Mouse (Mus musculus) CH12F3 (cell line): ENCODE results near the gene Zdhhc1.

ENCODE experiments used
- in situ Hi-C: fragments of 300-500 bp; cut with MboI; formaldehyde crosslinking; loops from 2 replicates; pipeline ENCODE4 v1.14.3; 2020; ENCODE audit warnings: low sequenced_read_pairs

Gene Zdhhc1

DNA sequence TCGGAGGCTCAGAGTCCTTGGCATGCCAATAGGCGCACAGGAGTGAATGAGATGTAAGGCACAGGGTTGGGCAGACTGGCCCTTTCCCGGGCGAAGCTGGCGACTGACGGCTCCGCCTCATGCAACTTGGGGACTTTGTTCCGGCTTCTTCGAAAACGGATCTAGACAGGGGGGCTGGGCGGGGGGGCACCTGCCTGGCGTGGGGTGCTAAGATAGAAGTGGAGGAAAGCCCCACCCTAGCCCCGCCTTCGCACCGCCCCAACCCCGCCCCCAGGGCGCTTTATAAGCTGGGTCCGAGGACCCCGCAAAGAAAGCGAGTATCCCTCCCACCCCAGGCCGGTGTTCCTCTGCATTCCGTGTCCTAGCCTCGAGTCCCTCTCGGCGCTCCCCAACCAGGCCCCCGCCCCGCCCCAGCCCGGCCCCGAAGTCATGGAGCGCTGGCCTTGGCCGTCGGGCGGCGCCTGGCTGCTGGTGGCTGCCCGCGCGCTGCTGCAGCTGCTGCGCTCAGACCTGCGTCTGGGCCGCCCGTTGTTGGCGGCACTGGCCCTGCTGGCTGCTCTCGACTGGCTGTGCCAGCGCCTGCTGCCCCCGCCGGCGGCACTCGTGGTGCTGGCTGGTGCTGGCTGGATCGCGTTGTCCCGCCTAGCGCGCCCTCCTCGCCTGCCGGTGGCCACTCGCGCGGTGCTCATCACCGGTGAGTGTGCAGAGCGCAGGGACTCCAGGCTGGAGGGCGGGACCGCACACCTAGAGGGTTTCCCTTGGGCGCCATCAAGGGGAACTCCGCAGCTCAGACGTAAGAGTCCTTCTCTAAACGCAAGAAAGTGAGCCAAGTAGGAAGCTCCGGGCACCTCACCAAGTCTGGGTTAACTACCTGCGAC, 22.0 kb upstream of the Zdhhc1 start, which contains the start of gene Hsd11b2:
Hsd11b2 (plus strand) TSS at position 320 of the 878 bp plus-strand sequence.
- in situ Hi-C loops, result no loop called here

- in situ Hi-C loops, result no loop called here
Measured at GRCm38 (mm10) chr8:105517346-105517745, 20.6 kb upstream of the Zdhhc1 start.

- in situ Hi-C loops, result no loop called here
Measured at GRCm38 (mm10) chr8:105516018-105516645, 19.4 kb upstream of the Zdhhc1 start.

- in situ Hi-C loops, result no loop called here
Measured at GRCm38 (mm10) chr8:105514656-105515055, 18.0 kb upstream of the Zdhhc1 start.

DNA sequence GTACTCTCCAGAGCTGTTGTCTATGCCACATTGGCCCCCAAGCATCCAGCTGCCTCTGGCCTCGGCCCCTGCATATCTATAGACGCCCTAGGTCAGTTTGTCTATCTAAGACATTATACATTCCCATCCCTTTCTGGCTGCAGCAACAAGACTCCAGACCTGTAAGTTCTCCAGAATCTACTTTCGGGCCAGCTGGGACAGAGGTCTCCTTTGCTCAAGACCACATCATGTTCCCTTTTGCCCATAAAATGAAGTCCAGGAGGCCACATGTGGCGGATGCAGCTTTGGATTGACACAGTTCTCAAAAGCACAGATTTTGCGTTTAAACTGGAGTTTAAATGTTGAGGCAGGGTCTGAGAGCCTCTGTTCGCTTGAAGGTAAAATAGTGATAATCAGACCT, 17.5 kb upstream of the Zdhhc1 start:
- in situ Hi-C loops, result no loop called here

DNA sequence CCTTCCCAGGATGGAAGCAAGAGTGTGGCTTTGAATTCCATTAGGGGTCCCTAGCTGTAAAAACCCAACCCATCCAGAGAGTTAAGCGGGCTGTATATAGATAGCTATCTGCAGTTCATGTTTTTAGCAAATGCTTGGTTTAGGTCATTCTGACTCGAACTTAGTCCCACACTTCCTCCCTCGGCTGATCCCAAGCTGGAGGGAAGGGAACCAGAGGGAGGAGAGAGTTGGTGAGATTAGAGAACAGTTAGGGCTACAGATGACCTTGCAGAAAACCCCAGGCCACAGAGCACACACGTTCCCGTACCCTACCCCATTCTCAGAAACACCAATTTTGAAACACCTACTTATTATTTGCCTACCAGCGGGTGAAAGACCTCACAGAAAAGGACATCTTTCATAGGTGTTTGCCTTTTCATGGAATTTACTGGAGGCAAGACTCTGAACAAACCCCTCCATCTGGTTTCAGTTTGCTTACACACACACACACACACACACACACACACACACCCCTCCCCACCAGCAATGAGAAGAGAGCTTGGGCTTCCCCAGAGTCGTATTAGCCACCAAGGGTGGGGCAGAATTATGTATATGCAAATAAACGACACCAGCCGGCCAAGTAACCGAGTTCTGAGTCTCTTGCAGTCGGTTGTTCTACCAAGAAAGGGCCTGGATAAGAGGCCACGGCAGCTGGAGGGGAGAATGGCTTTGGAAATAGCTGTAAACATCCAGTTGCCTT, 13.5 kb upstream of the Zdhhc1 start:
- in situ Hi-C loops, result no loop called here

- in situ Hi-C loops, result no loop called here
Measured at GRCm38 (mm10) chr8:105508758-105509157, 12.1 kb upstream of the Zdhhc1 start.

DNA sequence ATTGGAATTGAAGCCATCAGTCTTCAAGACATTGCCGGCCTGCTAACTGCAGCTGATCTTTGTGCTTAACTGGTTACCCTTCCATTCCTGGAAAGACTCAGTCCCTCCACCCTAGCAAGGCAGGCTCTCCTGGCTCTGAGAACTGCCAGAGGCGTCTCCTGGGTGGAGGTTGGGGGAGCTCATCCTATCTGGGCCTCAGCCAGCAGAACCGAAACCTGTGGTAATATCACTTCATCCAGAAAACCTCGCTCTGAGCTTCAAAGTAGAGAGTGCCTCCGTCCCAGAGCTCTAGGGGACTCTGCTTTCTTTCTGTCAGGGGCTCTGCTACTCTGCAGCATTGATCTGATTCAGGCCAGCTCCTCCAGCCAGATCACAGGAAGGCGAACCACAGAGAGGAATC, 10.3 kb upstream of the Zdhhc1 start:
- in situ Hi-C loops, result no loop called here

DNA sequence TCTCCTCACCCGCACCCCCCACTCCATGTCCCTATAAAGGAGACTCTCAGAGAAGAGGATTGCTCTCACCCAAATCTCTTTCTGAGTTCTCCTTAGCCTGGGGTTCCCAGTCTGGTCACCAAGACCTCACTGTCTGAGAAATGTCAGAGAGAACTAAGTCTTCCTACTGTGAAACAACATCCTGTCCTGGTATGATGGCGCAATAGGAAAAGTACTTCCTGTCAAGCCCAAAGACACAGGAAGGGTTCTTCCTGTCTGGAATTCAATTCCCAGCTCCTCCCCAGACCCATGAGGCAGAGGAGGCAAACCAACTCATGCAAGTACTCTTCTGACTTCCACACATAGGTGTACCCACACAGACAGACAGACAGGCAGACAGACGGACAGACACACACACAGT, 7.9 kb upstream of the Zdhhc1 start:
- in situ Hi-C loops, result no loop called here

- in situ Hi-C loops, result no loop called here
Measured at GRCm38 (mm10) chr8:105499787-105500186, 3.1 kb upstream of the Zdhhc1 start.

GRCm38 (mm10) chr8:105495350-105496302, 1.1 kb downstream of the Zdhhc1 start:
- in situ Hi-C loops, result no loop called here

- in situ Hi-C loops, result no loop called here
Measured at GRCm38 (mm10) chr8:105494566-105494965, 2.1 kb downstream of the Zdhhc1 start.

DNA sequence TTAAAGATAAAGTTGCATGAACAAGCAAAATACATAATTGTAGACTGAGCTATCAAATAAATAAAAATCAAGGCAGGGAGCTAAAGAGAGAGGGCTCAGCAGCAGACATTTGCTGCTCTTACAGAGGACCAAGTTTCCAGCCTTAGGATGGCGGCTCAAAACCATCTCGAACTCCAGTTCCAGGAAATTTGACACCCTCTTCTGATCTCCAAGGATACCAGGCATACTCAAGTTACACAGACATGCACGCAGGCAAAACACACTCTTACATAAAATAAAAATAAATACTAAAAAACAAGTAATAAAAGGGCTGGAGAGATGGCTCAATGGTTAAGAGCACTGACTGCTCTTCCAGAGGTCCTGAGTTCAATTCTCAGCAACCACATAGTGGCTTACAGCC, 3.2 kb downstream of the Zdhhc1 start:
- in situ Hi-C loops, result no loop called here

DNA sequence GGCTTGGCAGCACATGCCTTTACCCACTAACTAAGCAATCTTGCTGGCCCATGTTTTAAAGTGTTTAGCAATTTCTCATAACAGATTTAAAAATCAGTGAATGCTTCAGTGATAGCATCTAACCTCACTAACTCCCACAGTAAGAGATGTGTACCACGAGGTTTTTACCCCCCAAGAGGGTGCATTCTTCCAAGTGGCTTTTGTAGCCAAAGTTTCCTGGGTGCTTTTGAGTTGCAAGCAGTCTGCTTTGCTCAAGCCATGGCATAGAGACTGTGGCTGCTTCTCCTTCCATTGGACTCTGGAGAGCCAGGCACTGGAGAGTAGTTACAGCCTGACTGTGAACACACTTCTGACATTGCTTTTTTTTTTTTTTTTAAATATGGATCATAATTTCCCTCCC, 7.4 kb downstream of the Zdhhc1 start:
- in situ Hi-C loops, result loop anchor here (10.0 kb wide), 1 partner anchor 56 kb away; no protein-coding TSS in a partner anchor

- in situ Hi-C loops, result loop anchor here (10.0 kb wide), 1 partner anchor 57 kb away; no protein-coding TSS in a partner anchor
Measured at GRCm38 (mm10) chr8:105488082-105488481, 8.6 kb downstream of the Zdhhc1 start.

GRCm38 (mm10) chr8:105484392-105484791, 12.3 kb downstream of the Zdhhc1 start:
- in situ Hi-C loops, result loop anchor here (10.0 kb wide), 1 partner anchor 60 kb away; no protein-coding TSS in a partner anchor

DNA sequence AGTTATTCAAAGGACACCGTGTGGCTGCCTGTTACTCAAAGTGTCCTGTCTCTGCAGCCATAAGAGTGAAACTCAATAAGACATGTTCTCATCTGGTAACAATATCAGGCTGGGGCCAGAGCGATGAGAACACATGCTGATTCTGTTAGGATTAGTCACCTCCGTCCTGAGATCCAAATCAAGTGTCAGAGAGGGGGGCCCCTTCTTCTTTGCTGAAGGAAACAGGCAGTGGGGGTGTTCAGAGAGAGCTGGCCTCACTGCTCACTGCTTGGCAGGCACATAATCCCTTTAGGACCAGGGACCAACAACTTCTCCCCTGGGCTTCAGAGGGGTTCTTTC, 12.7 kb downstream of the Zdhhc1 start:
- in situ Hi-C loops, result loop anchor here (10.0 kb wide), 1 partner anchor 61 kb away; no protein-coding TSS in a partner anchor

DNA sequence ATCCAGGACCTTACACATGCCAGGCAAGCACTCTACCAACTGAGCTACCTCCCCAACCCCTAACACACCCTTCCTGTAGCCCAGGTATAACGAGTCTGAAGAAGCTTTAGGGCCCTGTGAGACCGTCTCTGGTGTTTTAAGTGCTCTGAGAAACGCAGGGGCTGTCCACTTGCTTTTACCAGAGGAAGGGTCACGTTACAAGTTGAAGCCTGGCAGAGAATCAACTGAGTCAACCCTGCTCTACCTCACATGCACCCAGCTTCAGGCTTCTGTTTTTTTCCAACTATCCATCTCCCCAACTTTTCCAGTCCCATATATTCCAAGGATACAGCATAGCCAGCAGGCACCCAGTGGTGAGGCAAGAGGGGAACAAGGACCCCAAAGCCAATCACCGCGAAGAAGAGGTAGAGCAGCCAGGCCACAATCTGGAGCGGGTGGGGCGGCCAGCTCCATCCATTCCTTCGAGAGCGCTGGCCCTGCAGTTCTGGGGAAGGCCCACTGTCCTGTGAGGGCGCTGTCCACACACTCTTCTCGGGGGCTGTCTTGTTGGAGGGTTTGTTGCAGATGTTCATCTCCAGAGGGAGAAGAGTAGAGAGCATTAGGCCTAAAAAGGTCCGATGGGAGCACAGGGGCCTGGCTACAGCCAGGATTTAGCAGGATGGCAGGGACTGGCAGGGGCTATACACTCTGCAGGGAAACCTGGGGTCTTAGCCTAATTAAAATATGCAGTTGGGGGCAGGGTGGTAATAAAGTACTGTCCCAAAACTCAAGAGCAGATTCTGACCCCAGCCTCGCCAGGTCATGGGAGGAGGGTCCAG, 13.3 kb downstream of the Zdhhc1 start:
- in situ Hi-C loops, result loop anchor here (10.0 kb wide), 1 partner anchor 61 kb away; no protein-coding TSS in a partner anchor

GRCm38 (mm10) chr8:105482123-105482522, 14.6 kb downstream of the Zdhhc1 start:
- in situ Hi-C loops, result loop anchor here (10.0 kb wide), 1 partner anchor 63 kb away; no protein-coding TSS in a partner anchor
